Mouse (Mus musculus): ENCODE results near the gene Vax1. TPM values are rescaled to one million over a fixed set of nuclear protein-coding genes. Genes with fewer than 3 reads are reported as not detected.

Gene Vax1
- polyA plus RNA-seq, 1 experiment, result not detected

- H3K4me3 ChIP-seq (ENCODE audit: insufficient read depth, low read length), result no peak overlapping the region
- TF ChIP-seq POLR2A (IDR thresholded peaks at IDR 0.05; ENCODE audit: low read depth, low read length) (no peak), CTCF (IDR thresholded peaks at IDR 0.05; ENCODE audit: borderline replicate concordance, insufficient read depth, low read length) (no peak)
- no peak overlapping the region for H3K27ac ChIP-seq (ENCODE audit: insufficient read depth, low read length)
- H3K4me1 ChIP-seq (ENCODE audit: control insufficient read depth, insufficient read depth, low read length), result no peaks in the 10 kb centered on the region
Measured at GRCm38 (mm10) chr19:59193456-59193855, 23.6 kb upstream of the Vax1 start.

DNA sequence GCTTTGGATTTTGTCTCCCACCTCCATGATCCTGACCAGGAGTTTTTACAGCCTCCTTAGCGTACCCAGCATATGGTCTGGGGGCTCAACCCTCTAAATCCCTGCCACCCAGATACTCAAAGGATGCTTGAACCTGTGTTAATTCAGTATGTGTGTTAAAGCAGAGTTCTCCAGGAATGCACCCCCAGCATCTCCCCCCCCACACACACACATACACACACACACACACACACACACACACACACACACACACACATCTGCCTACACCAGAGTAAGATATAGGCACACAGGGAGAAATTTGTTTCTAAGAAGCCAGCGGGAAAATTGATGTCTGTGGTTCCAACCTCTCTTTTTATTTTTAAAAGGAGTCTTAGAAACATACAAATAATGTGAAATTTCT, 22.6 kb upstream of the Vax1 start:
- TF ChIP-seq CTCF (IDR thresholded peaks at IDR 0.05; ENCODE audit: borderline replicate concordance, insufficient read depth, low read length), result no peak
- no peak for TF ChIP-seq POLR2A (IDR thresholded peaks at IDR 0.05; ENCODE audit: low read depth, low read length)
- Histone ChIP-seq H3K4me3 (ENCODE audit: insufficient read depth, low read length) (no peak overlapping the region), H3K27ac (ENCODE audit: insufficient read depth, low read length) (no peak overlapping the region), H3K4me1 (ENCODE audit: control insufficient read depth, insufficient read depth, low read length) (no peaks in the 10 kb centered on the region)

DNA sequence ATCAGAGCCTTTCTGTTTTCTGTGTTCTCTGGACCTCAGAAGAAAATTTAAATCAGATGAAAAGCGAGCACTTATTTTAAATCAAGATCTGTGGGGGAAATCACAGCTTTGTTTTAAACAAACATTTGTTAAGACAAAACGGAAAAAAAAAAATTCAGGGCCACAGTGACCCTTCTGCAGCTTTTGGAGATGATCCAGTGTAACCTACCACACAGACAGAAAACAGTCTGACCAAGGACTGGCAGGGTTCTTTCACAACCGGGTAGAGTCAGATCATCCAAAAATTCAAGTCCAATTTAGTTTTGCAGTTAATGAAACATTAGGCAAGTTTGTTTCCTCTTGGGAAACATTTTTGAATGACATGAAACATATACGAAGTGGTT, 21.3 kb upstream of the Vax1 start:
- Histone ChIP-seq H3K4me1 (ENCODE audit: control insufficient read depth, insufficient read depth, low read length) (no peaks in the 10 kb centered on the region), H3K27ac (ENCODE audit: insufficient read depth, low read length) (no peak overlapping the region), H3K4me3 (ENCODE audit: insufficient read depth, low read length) (no peak overlapping the region)
- TF ChIP-seq POLR2A (IDR thresholded peaks at IDR 0.05; ENCODE audit: low read depth, low read length) (no peak), CTCF (IDR thresholded peaks at IDR 0.05; ENCODE audit: borderline replicate concordance, insufficient read depth, low read length) (no peak)

DNA sequence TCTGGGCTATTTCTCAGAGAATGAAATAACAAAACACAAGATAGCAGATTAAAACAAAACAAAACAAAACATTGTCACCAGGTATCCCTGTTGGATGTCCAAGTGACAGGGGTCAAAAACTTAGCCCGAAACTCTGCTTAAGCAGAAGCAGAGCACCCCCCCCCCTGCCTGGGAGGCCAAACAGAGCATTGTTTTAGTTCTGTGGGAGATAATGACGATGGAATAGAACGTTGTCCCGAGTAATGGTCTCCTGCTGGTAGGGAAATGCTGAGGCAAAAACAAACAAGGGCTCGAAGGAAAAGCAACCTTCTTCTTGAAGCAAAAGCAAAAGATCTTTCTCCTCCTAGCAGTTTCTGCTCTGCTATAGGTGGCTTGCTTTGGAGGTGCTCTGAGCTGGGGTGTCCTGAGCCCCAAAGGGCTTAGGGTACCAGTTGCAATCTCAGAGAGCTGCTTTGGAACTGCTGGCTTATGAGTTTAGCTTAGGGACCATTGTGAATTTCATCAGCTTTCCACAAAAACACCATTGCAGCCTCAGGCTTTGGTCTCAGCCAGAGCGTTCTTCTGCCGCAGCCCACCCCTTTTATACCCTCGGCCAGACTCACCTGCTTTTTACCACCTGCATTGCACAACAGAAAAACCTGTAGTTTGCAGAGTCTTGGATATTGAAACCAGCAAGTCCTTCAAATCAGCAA, 20.7 kb upstream of the Vax1 start:
- H3K4me3 ChIP-seq (ENCODE audit: insufficient read depth, low read length), result no peak overlapping the region
- TF ChIP-seq POLR2A (IDR thresholded peaks at IDR 0.05; ENCODE audit: low read depth, low read length) (no peak), CTCF (IDR thresholded peaks at IDR 0.05; ENCODE audit: borderline replicate concordance, insufficient read depth, low read length) (no peak)
- H3K4me1 ChIP-seq (ENCODE audit: control insufficient read depth, insufficient read depth, low read length), result no peaks in the 10 kb centered on the region
- no peak overlapping the region for H3K27ac ChIP-seq (ENCODE audit: insufficient read depth, low read length)

DNA sequence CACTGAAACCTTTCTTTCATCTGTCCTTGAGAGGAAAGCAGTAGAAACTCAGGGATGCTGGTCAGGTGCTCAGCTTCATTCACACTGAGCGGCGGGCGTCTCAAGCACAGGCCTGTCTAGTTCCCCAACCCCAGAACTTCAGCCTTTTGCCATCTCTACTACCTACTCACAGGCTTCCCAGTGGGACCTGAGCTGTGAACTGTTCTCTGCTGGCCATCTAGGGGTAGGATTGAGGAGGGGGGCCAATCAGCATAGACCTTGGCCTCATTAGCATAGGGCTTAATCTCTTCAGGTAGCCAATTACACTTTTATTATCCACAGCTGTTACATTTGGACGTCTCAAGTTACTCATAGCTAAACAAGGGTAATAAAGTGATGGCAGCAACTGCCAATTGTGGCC, 19.1 kb upstream of the Vax1 start:
- Histone ChIP-seq H3K4me3 (ENCODE audit: insufficient read depth, low read length) (no peak overlapping the region), H3K27ac (ENCODE audit: insufficient read depth, low read length) (no peak overlapping the region), H3K4me1 (ENCODE audit: control insufficient read depth, insufficient read depth, low read length) (no peaks in the 10 kb centered on the region)
- TF ChIP-seq CTCF (IDR thresholded peaks at IDR 0.05; ENCODE audit: borderline replicate concordance, insufficient read depth, low read length), result no peak
- no peak for TF ChIP-seq POLR2A (IDR thresholded peaks at IDR 0.05; ENCODE audit: low read depth, low read length)

GRCm38 (mm10) chr19:59184000-59184399, 14.1 kb upstream of the Vax1 start:
- TF ChIP-seq POLR2A (IDR thresholded peaks at IDR 0.05; ENCODE audit: low read depth, low read length), result no peak
- TF ChIP-seq CTCF (IDR thresholded peaks at IDR 0.05; ENCODE audit: borderline replicate concordance, insufficient read depth, low read length), result no peak
- Histone ChIP-seq H3K27ac (ENCODE audit: insufficient read depth, low read length) (no peak overlapping the region), H3K4me3 (ENCODE audit: insufficient read depth, low read length) (no peak overlapping the region), H3K4me1 (ENCODE audit: control insufficient read depth, insufficient read depth, low read length) (no peaks in the 10 kb centered on the region)

DNA sequence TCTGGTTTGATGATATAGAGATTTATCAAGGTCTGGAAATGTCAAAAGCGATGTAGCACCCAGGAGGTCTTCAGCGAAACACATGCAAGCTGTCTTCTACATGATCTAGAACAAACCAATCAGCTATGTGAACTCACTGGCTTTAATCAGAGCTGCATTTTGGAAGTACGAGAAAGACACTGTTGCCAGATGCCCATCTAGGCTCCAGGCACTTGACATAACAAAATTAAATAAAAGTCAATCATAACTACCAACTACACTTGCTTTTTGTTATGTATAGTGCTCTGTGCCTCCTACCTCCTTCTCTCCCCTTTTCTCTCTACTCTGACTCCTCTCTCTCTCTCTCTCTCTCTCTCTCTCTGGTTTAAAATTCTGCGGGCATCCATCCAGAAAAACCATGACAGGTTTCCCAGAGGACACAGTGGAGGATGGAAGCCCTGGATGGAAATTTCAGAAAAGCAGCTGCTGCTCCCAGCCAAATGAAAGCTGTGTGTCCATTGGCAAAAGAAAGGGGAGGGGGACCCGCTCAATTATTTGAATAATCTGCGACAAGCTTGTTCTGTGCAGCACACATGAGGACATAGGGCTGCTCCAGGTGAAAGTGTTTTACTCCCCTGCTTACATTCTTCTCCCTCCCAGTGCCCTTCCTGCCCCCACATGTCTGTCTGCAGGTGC, 3.6 kb upstream of the Vax1 start:
- H3K4me3 ChIP-seq (ENCODE audit: insufficient read depth, low read length), result no peak overlapping the region
- H3K4me1 ChIP-seq (ENCODE audit: control insufficient read depth, insufficient read depth, low read length), result no peaks in the 10 kb centered on the region
- TF ChIP-seq POLR2A (IDR thresholded peaks at IDR 0.05; ENCODE audit: low read depth, low read length) (no peak), CTCF (IDR thresholded peaks at IDR 0.05; ENCODE audit: borderline replicate concordance, insufficient read depth, low read length) (no peak)

DNA sequence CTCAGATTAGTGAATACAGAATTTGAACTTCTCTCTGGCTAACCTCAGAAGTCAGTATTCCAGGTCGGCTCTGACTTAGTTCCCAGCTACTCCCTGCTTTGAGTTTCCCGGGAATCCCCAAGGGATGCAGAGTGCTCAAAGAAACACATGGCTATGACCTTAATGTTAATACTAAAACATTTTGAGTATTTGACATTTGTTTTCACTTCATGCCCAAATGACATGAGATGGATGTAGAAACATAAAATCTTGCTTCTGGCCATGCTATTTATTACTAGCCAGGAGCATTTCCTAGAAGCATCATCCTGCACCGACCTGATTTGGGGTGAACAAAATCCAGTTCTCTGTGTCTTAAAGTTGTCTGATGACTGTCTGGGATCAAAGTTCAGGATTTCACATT, 2.9 kb upstream of the Vax1 start:
- H3K27ac ChIP-seq (ENCODE audit: insufficient read depth, low read length), result no peak overlapping the region
- H3K4me1 ChIP-seq (ENCODE audit: control insufficient read depth, insufficient read depth, low read length), result no peaks in the 10 kb centered on the region
- H3K4me3 ChIP-seq (ENCODE audit: insufficient read depth, low read length), result no peak overlapping the region
- no peak for TF ChIP-seq POLR2A (IDR thresholded peaks at IDR 0.05; ENCODE audit: low read depth, low read length)
- TF ChIP-seq CTCF (IDR thresholded peaks at IDR 0.05; ENCODE audit: borderline replicate concordance, insufficient read depth, low read length), result no peak

More for the DNA sequence above, 3.6 kb upstream of the Vax1 start:
- no peak overlapping the region for H3K27ac ChIP-seq (ENCODE audit: insufficient read depth, low read length)

GRCm38 (mm10) chr19:59171871-59172245, 2.0 kb upstream of the Vax1 start:
- Histone ChIP-seq H3K4me1 (ENCODE audit: control insufficient read depth, insufficient read depth, low read length) (no peaks in the 10 kb centered on the region), H3K27ac (ENCODE audit: insufficient read depth, low read length) (no peak overlapping the region), H3K4me3 (ENCODE audit: insufficient read depth, low read length) (no peak overlapping the region)
- TF ChIP-seq POLR2A (IDR thresholded peaks at IDR 0.05; ENCODE audit: low read depth, low read length) (no peak), CTCF (IDR thresholded peaks at IDR 0.05; ENCODE audit: borderline replicate concordance, insufficient read depth, low read length) (no peak)

DNA sequence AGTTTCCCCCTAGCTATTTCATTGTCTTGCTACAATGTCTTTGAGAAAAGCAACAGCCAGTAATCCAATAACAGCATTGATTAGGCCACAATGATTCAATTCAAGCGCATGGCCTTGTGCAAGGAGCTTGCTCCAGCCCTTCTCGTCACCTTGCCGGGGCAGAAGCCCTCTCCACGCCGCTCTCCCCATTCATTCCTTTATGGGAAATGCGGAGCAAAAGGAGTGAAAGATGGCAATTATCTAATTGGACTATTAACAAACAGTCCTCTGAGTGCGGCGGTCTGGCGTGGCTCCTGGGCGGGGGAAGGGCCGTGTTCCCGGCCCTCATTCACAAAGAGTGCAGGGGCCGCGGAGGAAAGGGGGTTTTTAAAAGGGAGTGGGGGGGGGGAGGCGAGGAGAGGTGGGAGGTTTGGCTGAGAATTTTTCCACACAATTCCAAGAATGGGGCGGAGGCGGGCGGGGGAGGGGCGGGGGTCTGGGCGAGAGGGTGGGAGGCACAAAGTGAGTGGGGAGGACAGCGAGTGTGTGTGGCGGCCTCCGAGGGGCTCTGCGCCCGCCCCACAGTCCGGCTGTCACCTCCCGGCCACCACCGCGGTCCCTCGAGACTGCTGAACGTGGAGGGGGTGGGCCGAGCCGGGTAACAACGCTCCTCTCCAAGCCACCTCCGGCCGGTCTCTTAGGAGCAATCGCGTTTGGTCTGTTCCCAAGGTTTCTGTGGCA, 1.5 kb upstream of the Vax1 start:
- Histone ChIP-seq H3K4me1 (ENCODE audit: control insufficient read depth, insufficient read depth, low read length) (no peaks in the 10 kb centered on the region), H3K4me3 (ENCODE audit: insufficient read depth, low read length) (no peak overlapping the region), H3K27ac (ENCODE audit: insufficient read depth, low read length) (no peak overlapping the region)
- TF ChIP-seq CTCF (IDR thresholded peaks at IDR 0.05; ENCODE audit: borderline replicate concordance, insufficient read depth, low read length), result no peak
- no peak for TF ChIP-seq POLR2A (IDR thresholded peaks at IDR 0.05; ENCODE audit: low read depth, low read length)

Measured in embryonic fibroblast, embryonic 13.5 days (primary cell).